Mouse (Mus musculus) cortical plate, adult 2 months (tissue): Measurements from ENCODE around the gene Ppfia3.

Experiments
- CTCF ChIP-seq: fragments of 200-500 bp; IDR thresholded peaks from 2 replicates; pipeline ENCODE4 v1.5.1; 2011; ENCODE audit warnings: mild to moderate bottlenecking, control low read depth, low read length; ENCODE audit not compliant: insufficient read depth; ENCODE audit errors: extremely low read depth
- POLR2A ChIP-seq: fragments of 200-500 bp; IDR thresholded peaks from 2 replicates; pipeline ENCODE4 v1.6.1; 2011; ENCODE audit warnings: mild to moderate bottlenecking, low read length, control low read depth; ENCODE audit not compliant: insufficient read depth; ENCODE audit errors: extremely low read depth

- TF ChIP-seq CTCF: 0 out of 2 replicates have a peak, but pooled peaks have one; percentile 21
- TF ChIP-seq POLR2A: no peak
These were observed 23.3 kb downstream of the Ppfia3 start for GRCm38 (mm10) chr7:45343543-45343942.
